Mouse (Mus musculus) cortical plate, adult 2 months (tissue): ENCODE data around the gene Ciita.

Source experiments
- CTCF ChIP-seq: fragments of 200-500 bp; IDR thresholded peaks from 2 replicates; pipeline ENCODE4 v1.5.1; 2011; ENCODE audit warnings: mild to moderate bottlenecking, control low read depth, low read length; ENCODE audit not compliant: insufficient read depth; ENCODE audit errors: extremely low read depth
- POLR2A ChIP-seq: fragments of 200-500 bp; IDR thresholded peaks from 2 replicates; pipeline ENCODE4 v1.6.1; 2011; ENCODE audit warnings: mild to moderate bottlenecking, low read length, control low read depth; ENCODE audit not compliant: insufficient read depth; ENCODE audit errors: extremely low read depth

DNA sequence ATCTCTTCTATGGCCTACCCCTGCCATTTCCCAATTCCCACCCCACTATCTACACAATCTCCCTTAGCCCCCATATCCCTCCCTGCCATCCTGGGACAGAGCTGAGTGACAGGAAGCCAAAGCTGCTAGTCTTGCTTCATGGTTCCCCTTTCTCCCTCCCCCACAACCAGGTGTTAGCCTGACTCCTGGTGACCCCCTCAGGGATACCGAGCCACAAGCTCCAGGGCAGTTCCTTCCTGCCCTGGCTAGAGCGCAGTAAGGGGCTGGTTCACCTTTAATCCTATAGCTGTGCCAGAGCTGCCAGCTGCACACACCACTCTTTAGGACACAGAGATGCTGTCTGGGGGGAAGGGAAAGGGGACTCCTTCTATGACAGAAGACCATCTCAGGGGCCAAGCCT is 32.1 kb upstream of the Ciita start:
- TF ChIP-seq CTCF (no peak), POLR2A (no peak)
